Mouse (Mus musculus) intestine, embryonic 16.5 days (tissue): ENCODE data around the gene Sult2a8. TPM values are rescaled to one million over a fixed set of nuclear protein-coding genes. Genes with fewer than 3 reads are reported as not detected.

Source experiments
- polyA plus RNA-seq: library from polyadenylated mRNA; unstranded; fragments of >200 nt; fragmentation: Nextera tagmentation; extraction: Ambion mirVana; gene quantifications from 2 replicates; pipeline ENCODE4 v1.2.1, GENCODE M21; 2015

The Sult2a8 gene
- polyA plus RNA-seq, 1 experiment from 2014 or later, result 0.09 TPM

Other genes starting within 250 kb of the Sult2a8 start
- not detected in 2 replicates for gene Sult2a6, start 191.9 kb downstream of the Sult2a8 start, polyA plus RNA-seq
- not detected in 2 replicates for gene Obox8, start 113.2 kb downstream of the Sult2a8 start, polyA plus RNA-seq
- not detected in 2 replicates for gene Sult2a7, start 47.5 kb upstream of the Sult2a8 start, polyA plus RNA-seq
- 0.05 and 0.17 TPM in 2 replicates for gene Vmn1r90, start 116.7 kb upstream of the Sult2a8 start, polyA plus RNA-seq
- gene Obox7, start 212.7 kb upstream of the Sult2a8 start, polyA plus RNA-seq, result not detected in 2 replicates